Mouse (Mus musculus) lung, postnatal 10 days (tissue): ENCODE results near the gene Ccnb1ip1.

Experiments used
- DNase-seq: peaks from one replicate; pipeline ENCODE4 v3.0.0; 2021

Gene Ccnb1ip1

GRCm38 (mm10) chr14:50782166-50782565 is 25.4 kb downstream of the Ccnb1ip1 start:
- DNase-seq: no peak

- peak; percentile 7 for DNase-seq
These were observed 36.2 kb downstream of the Ccnb1ip1 start for GRCm38 (mm10) chr14:50771342-50771741.

- no peak for DNase-seq
These were observed 41.8 kb downstream of the Ccnb1ip1 start for GRCm38 (mm10) chr14:50765736-50766135.

DNA sequence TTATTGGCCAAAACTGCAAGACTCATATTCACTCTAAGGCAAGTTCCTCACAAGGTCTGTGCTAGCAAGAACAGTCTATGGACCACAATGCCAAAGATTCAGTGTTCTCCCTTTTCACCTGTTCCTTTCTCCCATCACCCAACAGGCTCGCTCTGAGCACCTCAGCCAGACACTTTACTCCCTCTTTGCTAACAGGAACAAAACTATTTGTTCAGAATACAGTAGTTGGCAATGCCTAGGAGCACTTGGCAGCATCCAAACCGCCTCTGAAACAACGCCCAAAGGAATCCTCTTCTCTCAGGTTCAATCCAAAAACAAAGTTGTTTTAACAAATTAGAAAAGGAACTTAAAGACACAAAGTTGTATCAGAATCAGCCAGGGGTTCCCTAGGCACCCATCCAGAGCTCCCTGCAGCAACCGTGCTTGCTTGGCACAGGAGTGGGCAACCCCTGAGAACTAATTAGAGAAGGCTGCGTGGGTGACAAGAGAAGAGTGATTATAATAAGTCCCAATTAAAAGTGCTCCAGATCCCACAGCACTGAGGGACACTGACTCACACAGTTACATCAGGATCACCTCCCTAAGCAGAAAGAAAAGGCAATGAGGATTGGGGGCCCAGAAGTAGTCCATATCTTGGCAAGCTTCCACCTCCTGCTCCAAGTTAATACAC is 49.0 kb downstream of the Ccnb1ip1 start:
- no peak for DNase-seq

DNA sequence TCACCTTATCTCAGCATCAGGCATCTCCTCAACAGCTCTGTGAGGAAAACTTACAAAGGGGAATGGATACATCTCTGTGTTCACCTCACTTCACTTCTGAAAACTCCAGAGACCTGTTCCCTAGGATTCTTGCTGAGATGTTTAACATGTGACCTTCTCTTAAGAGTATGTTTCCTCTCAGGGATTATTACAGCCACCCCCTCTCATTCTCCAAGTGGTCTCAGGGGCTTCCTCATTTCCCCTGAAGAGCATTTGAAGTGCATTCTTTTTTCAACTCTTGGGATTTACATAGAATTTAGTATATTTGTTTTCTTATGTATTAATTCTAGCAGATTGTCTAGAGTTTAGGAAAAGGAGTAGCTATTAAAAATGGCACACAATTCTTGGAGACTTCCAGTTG is 62.5 kb downstream of the Ccnb1ip1 start, which contains the start of gene Olfr749:
Olfr749 (minus strand) TSS at position 101 of the 400 bp plus-strand sequence.
- no peak for DNase-seq

- DNase-seq: no peak
These were observed 65.9 kb downstream of the Ccnb1ip1 start for GRCm38 (mm10) chr14:50741584-50741983.

GRCm38 (mm10) chr14:50740334-50740733 is 67.2 kb downstream of the Ccnb1ip1 start:
- no peak for DNase-seq
